Mouse (Mus musculus) intestine, embryonic 16.5 days (tissue): ENCODE data around the gene Olfr1440. TPM values are rescaled to one million over a fixed set of nuclear protein-coding genes. Genes with fewer than 3 reads are reported as not detected.
A peak's percentile ranks its signal among the peaks of the same experiment; 100 is the strongest.

Experiments used
- ATAC-seq: fragments of 200-750 bp; cut with Nextera tagmentation; 2 replicates; pipeline ENCODE4 v1.8.0; 2017; ENCODE audit warnings: moderate TSS enrichment, moderate library complexity
- H3K27ac ChIP-seq: fragments of 300-500 bp; sonication (generic); 2 replicates; pipeline ENCODE4 v1.5.1; 2014; ENCODE audit warnings: mild to moderate bottlenecking, low read length
- H3K27me3 ChIP-seq: fragments of 300-500 bp; sonication (generic); replicated peaks from 2 replicates; pipeline ENCODE4 v1.6.1; 2014; ENCODE audit warnings: low read length, control low read depth, mixed read lengths; ENCODE audit not compliant: control insufficient read depth, insufficient read depth
- H3K36me3 ChIP-seq: fragments of 300-500 bp; sonication (generic); 2 replicates; pipeline ENCODE4 v1.6.1; 2014; ENCODE audit warnings: low read length, control low read depth; ENCODE audit not compliant: control insufficient read depth, insufficient read depth
- H3K4me1 ChIP-seq: fragments of 300-500 bp; sonication (generic); 2 replicates; pipeline ENCODE4 v1.6.1; 2014; ENCODE audit warnings: low read length, control low read depth, mixed read lengths; ENCODE audit not compliant: control insufficient read depth, insufficient read depth
- H3K4me2 ChIP-seq: fragments of 300-500 bp; sonication (generic); 2 replicates; pipeline ENCODE4 v1.6.1; 2014; ENCODE audit warnings: low read depth, low read length, control low read depth
- H3K4me3 ChIP-seq: fragments of 300-500 bp; sonication (generic); 2 replicates; pipeline ENCODE4 v1.5.1; 2014; ENCODE audit warnings: mild to moderate bottlenecking, low read length
- H3K9ac ChIP-seq: fragments of 300-500 bp; sonication (generic); 2 replicates; pipeline ENCODE4 v1.6.1; 2014; ENCODE audit warnings: low read depth, low read length
- H3K9me3 ChIP-seq: fragments of 300-500 bp; sonication (generic); 2 replicates; pipeline ENCODE4 v1.6.1; 2016; ENCODE audit warnings: low read length, control low read depth; ENCODE audit not compliant: control insufficient read depth
- WGBS: fragments of 180-500 bp; shearing (Covaris S2); extraction: QIAGEN DNeasy Blood & Tissue Kit; methylation state at CpG from one replicate; pipeline ENCODE4 v1.1.7; 2014; 5-methylcytosine and 5-hydroxymethylcytosine counted together
- polyA plus RNA-seq: library from polyadenylated mRNA; unstranded; fragments of >200 nt; fragmentation: Nextera tagmentation; extraction: Ambion mirVana; gene quantifications from 2 replicates; pipeline ENCODE4 v1.2.1, GENCODE M21; 2015

Olfr1440 gene
- not detected in 2 replicates for polyA plus RNA-seq

DNA sequence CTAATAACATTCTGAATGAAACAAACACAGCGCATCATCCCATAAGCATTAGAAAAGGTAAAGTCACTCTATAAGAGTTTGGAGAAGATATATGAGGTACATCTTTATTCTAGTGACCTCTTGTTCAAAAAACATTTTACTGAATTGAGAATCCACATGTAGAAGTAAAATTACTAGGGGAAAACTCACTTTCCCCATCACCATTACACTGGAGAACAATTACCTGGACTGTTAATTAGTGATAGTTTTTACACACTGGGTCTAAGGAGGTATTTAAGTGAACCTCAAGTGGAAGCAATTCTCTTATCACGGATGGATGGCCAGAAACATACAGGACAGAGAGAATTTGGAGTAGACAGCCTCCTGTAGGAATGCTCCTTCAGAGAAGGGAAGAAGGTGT is at the start of gene Olfr1440:
Olfr1440 (plus strand) TSS at position 301 of the 400 bp plus-strand sequence.
- Histone ChIP-seq H3K4me1 (no peaks in the 10 kb centered on the region), H3K9me3 (no peaks in the 10 kb centered on the region), H3K4me3 (no peak within 1 kb of the TSS), H3K27me3 (no peaks in the 10 kb centered on the region), H3K36me3 (no peaks in the 10 kb centered on the region), H3K9ac (no peak within 1 kb of the TSS), H3K4me2 (no peak within 1 kb of the TSS), H3K27ac (no peak within 1 kb of the TSS)
- no peak for ATAC-seq
- 86% methylated on average over 2 of the region's 2 CpGs for WGBS

DNA sequence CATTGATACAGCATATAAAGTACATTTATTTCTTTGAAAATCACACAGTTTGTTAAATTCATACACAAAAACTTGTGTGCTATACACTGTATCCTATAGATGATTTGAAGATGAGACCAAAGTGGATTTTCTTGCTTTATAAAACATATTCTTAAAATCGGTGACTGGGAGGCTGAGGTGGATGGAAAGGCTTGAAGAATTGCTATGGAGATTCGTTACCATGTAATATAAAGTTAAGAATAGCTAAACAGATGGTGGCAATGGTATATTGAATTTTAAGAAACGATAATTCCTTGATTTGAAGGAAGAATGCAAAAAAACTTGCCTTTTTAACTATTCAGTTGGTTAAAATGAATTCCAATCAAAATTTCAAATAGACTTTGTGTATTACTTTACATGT is 14.1 kb upstream of the Olfr1440 start:
- H3K36me3 ChIP-seq: no peaks in the 10 kb centered on the region
- H3K4me1 ChIP-seq: no peaks in the 10 kb centered on the region
- no peaks in the 10 kb centered on the region for H3K27me3 ChIP-seq
- 81% methylated on average over 3 of the region's 3 CpGs for WGBS
- H3K9me3 ChIP-seq: no peaks in the 10 kb centered on the region
- no peak overlapping the region for H3K9ac ChIP-seq
- ATAC-seq: no peak
- H3K27ac ChIP-seq: no peak overlapping the region
- H3K4me2 ChIP-seq: no peak overlapping the region
- H3K4me3 ChIP-seq: no peak overlapping the region

DNA sequence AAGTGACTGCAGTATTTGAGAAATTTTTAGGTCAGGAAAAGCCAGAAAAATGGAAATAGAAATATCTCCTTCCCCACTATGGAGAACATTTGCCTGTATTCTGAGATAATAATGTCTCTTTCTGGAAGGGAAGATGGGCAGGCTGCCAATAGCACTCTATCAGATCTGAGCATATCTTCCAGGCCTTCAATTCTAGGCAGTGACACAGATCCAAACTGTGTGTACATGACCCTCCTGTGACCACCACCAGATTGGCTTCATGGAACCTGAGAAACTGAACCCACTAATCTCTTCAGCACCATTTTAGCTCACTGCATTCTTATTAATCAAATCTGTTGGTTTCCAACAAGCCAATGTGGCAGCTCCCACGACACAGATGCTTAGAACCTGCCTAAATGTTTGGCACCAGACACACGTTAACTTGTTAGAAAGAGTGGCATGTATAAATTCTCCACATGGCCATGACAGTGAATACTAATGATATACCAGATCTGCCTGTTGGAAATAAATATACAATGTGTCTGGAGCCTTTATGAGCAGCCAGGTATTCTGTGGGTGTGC is 12.5 kb upstream of the Olfr1440 start:
- H3K27ac ChIP-seq: no peak overlapping the region
- 44% methylated on average over 2 of the region's 2 CpGs for WGBS
- no peak overlapping the region for H3K4me3 ChIP-seq
- H3K27me3 ChIP-seq: no peaks in the 10 kb centered on the region
- H3K4me1 ChIP-seq: no peaks in the 10 kb centered on the region
- H3K4me2 ChIP-seq: no peak overlapping the region
- no peaks in the 10 kb centered on the region for H3K9me3 ChIP-seq
- H3K9ac ChIP-seq: no peak overlapping the region
- no peak for ATAC-seq
- no peaks in the 10 kb centered on the region for H3K36me3 ChIP-seq

DNA sequence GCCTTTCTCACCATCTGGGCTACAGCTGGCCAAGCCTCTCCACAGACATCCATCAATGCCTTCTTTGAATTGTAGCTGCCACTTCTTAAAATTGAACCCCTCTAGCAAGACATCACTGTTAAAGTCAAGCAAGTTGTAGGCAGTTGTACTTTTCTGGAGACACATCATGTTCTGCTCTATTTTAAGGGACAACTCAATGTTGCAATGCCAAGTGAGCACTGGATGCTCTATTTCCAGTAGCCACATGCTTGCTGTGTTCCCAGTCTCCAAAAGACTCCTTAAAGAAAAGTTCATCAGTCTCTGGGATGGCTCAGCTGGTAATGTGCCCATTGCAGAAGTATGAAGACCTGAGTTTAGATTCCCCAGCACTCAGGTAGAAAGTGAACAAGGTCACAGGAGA is 26.7 kb downstream of the Olfr1440 start:
- no peaks in the 10 kb centered on the region for H3K36me3 ChIP-seq
- no peaks in the 10 kb centered on the region for H3K27me3 ChIP-seq
- no peaks in the 10 kb centered on the region for H3K9me3 ChIP-seq
- H3K4me1 ChIP-seq: no peaks in the 10 kb centered on the region
- H3K9ac ChIP-seq: no peak overlapping the region
- H3K4me2 ChIP-seq: no peak overlapping the region
- ATAC-seq: no peak
- no peak overlapping the region for H3K4me3 ChIP-seq
- no peak overlapping the region for H3K27ac ChIP-seq

DNA sequence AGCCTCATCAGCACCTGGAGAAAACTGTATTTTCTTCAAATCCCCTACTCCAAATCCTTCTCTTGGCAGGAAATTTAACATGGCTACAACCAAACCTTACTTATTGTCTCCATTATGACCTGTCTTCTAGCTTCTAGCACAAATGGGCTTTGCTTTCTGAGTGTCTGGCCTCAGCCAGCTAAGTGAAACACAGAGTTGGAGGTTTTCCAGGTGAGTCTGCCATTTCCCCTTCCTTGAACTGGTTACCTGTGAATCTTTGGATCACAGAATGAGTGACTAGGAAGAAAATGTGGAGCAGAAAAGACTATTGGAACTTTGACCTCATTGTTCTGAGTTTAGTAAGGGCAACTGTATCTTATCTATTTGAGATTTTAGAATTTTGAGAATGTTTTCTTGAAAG is 30.3 kb downstream of the Olfr1440 start, which contains the start of gene Olfr1441:
Olfr1441 (plus strand) TSS at position 73 of the 400 bp plus-strand sequence.
- no peaks in the 10 kb centered on the region for H3K9me3 ChIP-seq
- ATAC-seq: no peak
- H3K9ac ChIP-seq: no peak within 1 kb of the TSS

DNA sequence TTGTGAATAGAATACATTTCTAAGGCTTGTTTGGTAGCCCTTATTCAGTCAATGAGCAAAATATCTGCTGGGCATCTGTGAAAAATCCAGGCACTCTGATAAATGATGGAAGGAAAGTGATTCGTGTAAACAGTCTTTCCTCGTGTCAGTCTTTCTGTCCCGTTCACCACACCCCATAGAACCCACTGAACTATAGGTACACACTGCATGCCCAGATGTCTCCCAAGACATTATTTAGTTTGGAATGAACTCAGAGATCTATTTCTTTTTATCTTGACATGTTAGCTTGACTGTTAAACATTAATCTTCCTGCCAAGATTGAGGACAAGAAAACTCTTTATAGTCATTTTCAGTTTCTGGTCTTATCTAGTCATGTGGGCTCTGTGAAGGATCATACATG is 31.2 kb downstream of the Olfr1440 start:
- no peaks in the 10 kb centered on the region for H3K27me3 ChIP-seq
- H3K9me3 ChIP-seq: no peaks in the 10 kb centered on the region
- H3K9ac ChIP-seq: no peak overlapping the region
- H3K4me3 ChIP-seq: no peak overlapping the region
- H3K4me1 ChIP-seq: no peaks in the 10 kb centered on the region
- 39% methylated on average over 3 of the region's 3 CpGs for WGBS
- H3K36me3 ChIP-seq: no peaks in the 10 kb centered on the region
- peak; percentile 70 for ATAC-seq
- H3K4me2 ChIP-seq: no peak overlapping the region
- no peak overlapping the region for H3K27ac ChIP-seq

More for the DNA sequence above, 30.3 kb downstream of the Olfr1440 start, which contains the start of gene Olfr1441:
- Histone ChIP-seq H3K4me1 (no peaks in the 10 kb centered on the region), H3K27ac (no peak within 1 kb of the TSS), H3K4me2 (no peak within 1 kb of the TSS), H3K36me3 (no peaks in the 10 kb centered on the region), H3K27me3 (no peaks in the 10 kb centered on the region), H3K4me3 (no peak within 1 kb of the TSS)

DNA sequence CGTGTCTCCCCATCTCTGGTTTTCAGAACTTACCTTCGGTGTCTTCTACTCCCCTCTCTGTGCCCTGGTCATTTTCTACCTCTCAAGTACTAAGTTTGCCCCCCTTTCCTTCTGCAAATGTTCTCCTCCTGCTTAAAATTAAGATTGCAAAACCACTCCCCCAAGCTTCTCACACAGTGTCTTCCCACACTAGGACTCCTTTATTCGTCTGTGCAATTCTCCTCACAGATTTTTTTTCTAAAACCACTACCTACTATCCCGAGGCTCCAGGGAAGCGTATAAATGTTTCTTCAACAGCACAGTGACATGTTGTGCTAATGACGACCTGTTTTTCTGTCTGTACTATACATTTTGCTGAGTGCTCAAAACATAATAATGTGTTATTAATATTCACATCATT is 33.5 kb downstream of the Olfr1440 start:
- Histone ChIP-seq H3K27ac (no peak overlapping the region), H3K9ac (no peak overlapping the region), H3K36me3 (no peaks in the 10 kb centered on the region), H3K4me2 (no peak overlapping the region), H3K4me1 (no peaks in the 10 kb centered on the region), H3K4me3 (no peak overlapping the region), H3K27me3 (no peaks in the 10 kb centered on the region), H3K9me3 (no peaks in the 10 kb centered on the region)
- ATAC-seq: no peak
- WGBS: 74% methylated on average over 6 of the region's 6 CpGs

DNA sequence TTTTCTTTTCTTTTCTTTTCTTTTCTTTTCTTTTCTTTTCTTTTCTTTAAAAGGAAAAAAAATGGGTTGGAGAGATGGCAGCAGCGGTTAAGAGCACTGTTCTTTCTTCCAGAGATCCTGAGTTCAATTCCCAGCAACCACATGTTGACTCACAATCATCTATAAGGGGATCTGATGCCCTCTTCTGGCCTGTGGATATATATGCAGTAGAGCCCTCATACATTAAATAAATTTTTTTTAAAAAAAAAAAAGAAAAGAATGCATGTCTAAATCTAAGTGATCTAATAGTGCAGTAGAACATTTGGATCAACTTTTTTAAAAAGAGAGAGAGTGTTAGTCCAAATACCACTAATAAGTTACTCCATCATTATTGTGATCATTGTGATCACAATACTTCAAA is 34.6 kb downstream of the Olfr1440 start:
- Histone ChIP-seq H3K4me3 (no peak overlapping the region), H3K4me1 (no peaks in the 10 kb centered on the region)

DNA sequence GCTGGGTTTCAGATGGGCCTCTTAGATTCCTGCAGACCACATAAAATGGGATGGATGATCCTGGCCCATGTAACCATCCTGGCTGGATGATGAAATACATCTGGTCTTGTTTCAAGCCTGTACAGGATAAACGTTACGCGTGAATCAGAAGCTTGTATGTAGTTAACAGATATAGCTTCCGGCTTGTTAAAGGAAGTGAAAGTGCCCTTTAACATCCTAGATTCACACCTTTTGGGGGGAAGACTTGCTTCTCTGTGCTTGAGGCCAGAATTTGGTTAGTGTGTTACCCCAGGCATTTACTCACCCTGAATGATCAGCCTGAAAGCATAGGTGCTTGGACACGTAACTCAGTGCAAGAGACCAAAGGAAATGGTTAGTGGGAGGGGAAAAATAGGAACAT is 40.0 kb downstream of the Olfr1440 start:
- Histone ChIP-seq H3K27me3 (no peaks in the 10 kb centered on the region), H3K4me3 (no peak overlapping the region)
- 74% methylated on average over 5 of the region's 5 CpGs for WGBS

More for the DNA sequence above, 34.6 kb downstream of the Olfr1440 start:
- Histone ChIP-seq H3K9me3 (no peaks in the 10 kb centered on the region), H3K9ac (no peak overlapping the region), H3K27ac (no peak overlapping the region), H3K36me3 (no peaks in the 10 kb centered on the region), H3K27me3 (no peaks in the 10 kb centered on the region), H3K4me2 (no peak overlapping the region)
- ATAC-seq: no peak
- WGBS: 91% methylated on average over 1 of the region's 1 CpGs

DNA sequence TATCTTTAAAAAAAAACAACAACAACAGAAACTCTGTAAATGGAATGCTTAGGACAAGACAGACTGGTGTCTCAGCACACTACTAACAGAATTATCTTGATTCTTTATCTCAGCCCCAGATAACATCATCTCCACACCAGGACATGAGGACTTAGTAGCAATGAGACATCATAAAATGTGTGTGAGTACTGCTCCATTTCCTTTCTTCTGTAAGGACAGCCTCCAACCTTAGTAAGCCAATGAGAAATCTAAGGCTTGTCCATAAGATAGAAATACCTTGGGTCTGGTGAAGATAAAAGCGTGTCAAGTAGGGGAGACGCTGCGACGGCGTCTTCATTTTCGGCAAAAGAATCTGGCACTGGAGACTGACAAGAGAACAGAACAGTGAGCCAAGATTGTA is 40.5 kb downstream of the Olfr1440 start, which contains the start of gene Pfpl:
Pfpl (plus strand) TSS at position 301 of the 400 bp plus-strand sequence.
- Histone ChIP-seq H3K36me3 (no peaks in the 10 kb centered on the region), H3K9ac (no peak within 1 kb of the TSS), H3K27ac (no peak within 1 kb of the TSS), H3K27me3 (no peaks in the 10 kb centered on the region), H3K4me3 (no peak within 1 kb of the TSS), H3K4me2 (no peak within 1 kb of the TSS), H3K9me3 (no peaks in the 10 kb centered on the region), H3K4me1 (no peaks in the 10 kb centered on the region)
- WGBS: 93% methylated on average over 6 of the region's 6 CpGs
- no peak for ATAC-seq

More for the DNA sequence above, 40.0 kb downstream of the Olfr1440 start:
- Histone ChIP-seq H3K4me1 (no peaks in the 10 kb centered on the region), H3K4me2 (no peak overlapping the region), H3K27ac (no peak overlapping the region), H3K36me3 (no peaks in the 10 kb centered on the region), H3K9me3 (no peaks in the 10 kb centered on the region), H3K9ac (no peak overlapping the region)
- no peak for ATAC-seq
